Mouse (Mus musculus) regulatory T cell (primary cell): ENCODE data around the gene Loxl1.

Experiments used
- in situ Hi-C: fragments of 300-600 bp; cut with MboI, MseI; formaldehyde crosslinking; loops from one replicate; pipeline ENCODE4 v1.15.1; 2025; ENCODE audit warnings: high pct_unique_total_duplicates

Gene Loxl1

GRCm38 (mm10) chr9:58312944-58313359, at the start of gene Loxl1:
Gene Loxl1 (minus strand): TSS chr9:58313186.
- in situ Hi-C loops = loop anchor here (5.0 kb wide), 1 partner anchor 251 kb away; the partner anchor contains the start of gene Stra6

GRCm38 (mm10) chr9:58361956-58362355, 49.0 kb upstream of the Loxl1 start:
- in situ Hi-C loops = no loop called here

- in situ Hi-C loops = no loop called here
These were observed 48.4 kb upstream of the Loxl1 start for GRCm38 (mm10) chr9:58361373-58361772.

GRCm38 (mm10) chr9:58355262-58356050, 42.5 kb upstream of the Loxl1 start:
- in situ Hi-C loops = no loop called here

GRCm38 (mm10) chr9:58354701-58355100, 41.7 kb upstream of the Loxl1 start:
- in situ Hi-C loops = no loop called here

GRCm38 (mm10) chr9:58353224-58353623, 40.2 kb upstream of the Loxl1 start:
- in situ Hi-C loops = no loop called here

- in situ Hi-C loops = no loop called here
These were observed 34.8 kb upstream of the Loxl1 start for GRCm38 (mm10) chr9:58347795-58348194.

- in situ Hi-C loops = no loop called here
These were observed 33.5 kb upstream of the Loxl1 start for GRCm38 (mm10) chr9:58346498-58346897.

- in situ Hi-C loops = no loop called here
These were observed 33.0 kb upstream of the Loxl1 start for GRCm38 (mm10) chr9:58345963-58346362.

GRCm38 (mm10) chr9:58341795-58342194, 28.8 kb upstream of the Loxl1 start:
- in situ Hi-C loops = no loop called here

- in situ Hi-C loops = no loop called here
These were observed 23.8 kb upstream of the Loxl1 start for GRCm38 (mm10) chr9:58336650-58337281.

GRCm38 (mm10) chr9:58331276-58331675, 18.3 kb upstream of the Loxl1 start:
- in situ Hi-C loops = no loop called here

- in situ Hi-C loops = no loop called here
These were observed 17.3 kb upstream of the Loxl1 start for GRCm38 (mm10) chr9:58330293-58330692.

GRCm38 (mm10) chr9:58327382-58327781, 14.4 kb upstream of the Loxl1 start:
- in situ Hi-C loops = loop anchor here (5.0 to 10.0 kb wide), 2 partner anchors 45 to 357 kb away; partner anchors contain the start of gene Tbc1d21

GRCm38 (mm10) chr9:58326477-58327180, 13.6 kb upstream of the Loxl1 start:
- in situ Hi-C loops = loop anchor here (5.0 to 10.0 kb wide), 2 partner anchors 46 to 358 kb away; partner anchors contain the start of gene Tbc1d21

GRCm38 (mm10) chr9:58321681-58322080, 8.7 kb upstream of the Loxl1 start:
- in situ Hi-C loops = loop anchor here (10.0 kb wide), 1 partner anchor 363 kb away; no protein-coding TSS in a partner anchor

- in situ Hi-C loops = no loop called here
These were observed 5.3 kb upstream of the Loxl1 start for GRCm38 (mm10) chr9:58318317-58318716.

GRCm38 (mm10) chr9:58317381-58317780, 4.4 kb upstream of the Loxl1 start:
- in situ Hi-C loops = no loop called here

GRCm38 (mm10) chr9:58316784-58317183, 3.8 kb upstream of the Loxl1 start:
- in situ Hi-C loops = no loop called here

GRCm38 (mm10) chr9:58315850-58316249, 2.9 kb upstream of the Loxl1 start:
- in situ Hi-C loops = no loop called here

GRCm38 (mm10) chr9:58314682-58315360, 1.8 kb upstream of the Loxl1 start:
- in situ Hi-C loops = loop anchor here (5.0 kb wide), 1 partner anchor 253 kb away; the partner anchor contains the start of gene Stra6
